Mouse (Mus musculus): Measurements from ENCODE around the gene Zfp706.

GRCm38 (mm10) chr15:36962931-36963330 is 44.6 kb downstream of the Zfp706 start:
- TF ChIP-seq CTCF (IDR thresholded peaks at IDR 0.05; ENCODE audit: low read depth, low read length) (no peak), POLR2A (IDR thresholded peaks at IDR 0.05; ENCODE audit: extremely low read depth, insufficient read depth, low read length) (no peak)
